Mouse (Mus musculus) urinary bladder, postnatal 25 days (tissue): ENCODE measurements at regions not wholly inside any gene's neighbourhood (a gene's known extent, or its start where the extent isn't known, plus 50 kb on each side); places are given as distances from the start of the nearest gene placed in this dataset.
A peak's percentile ranks its signal among the peaks of the same experiment; 100 is the strongest.

Experiments used
- DNase-seq: peaks from one replicate; pipeline ENCODE4 v3.0.0; 2022; ENCODE audit warnings: low spot score

GRCm38 (mm10) chr8:77850523-77850922, 126.3 kb upstream of the Ednra start:
- DNase-seq: no peak

- DNase-seq: no peak
These were observed 146.0 kb upstream of the Ednra start for GRCm38 (mm10) chr8:77870264-77870663.

- DNase-seq: no peak
These were observed 148.5 kb upstream of the Ednra start for GRCm38 (mm10) chr8:77872771-77873170.

- DNase-seq: no peak
These were observed 195.5 kb upstream of the Ednra start for GRCm38 (mm10) chr8:77919776-77920175.

DNA sequence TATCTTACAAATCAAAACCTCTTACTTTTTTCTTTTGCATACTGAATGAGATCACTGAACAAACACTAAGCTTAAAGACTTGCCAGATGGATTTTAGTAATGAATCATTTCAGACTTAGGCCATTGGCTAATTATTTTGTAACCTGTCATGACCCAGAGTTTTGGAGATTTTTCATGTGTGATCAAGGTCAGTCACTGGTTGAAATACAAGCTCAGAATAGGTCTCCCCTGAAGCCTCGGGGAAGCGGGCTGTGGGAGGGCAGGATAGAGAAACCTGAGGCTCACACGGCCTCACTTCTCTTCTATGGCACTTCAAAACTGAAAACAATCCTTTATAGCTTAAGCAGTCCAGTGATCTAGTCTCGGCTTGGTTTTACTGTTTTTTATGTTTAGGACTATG, 197.6 kb upstream of the Ednra start:
- DNase-seq: no peak

DNA sequence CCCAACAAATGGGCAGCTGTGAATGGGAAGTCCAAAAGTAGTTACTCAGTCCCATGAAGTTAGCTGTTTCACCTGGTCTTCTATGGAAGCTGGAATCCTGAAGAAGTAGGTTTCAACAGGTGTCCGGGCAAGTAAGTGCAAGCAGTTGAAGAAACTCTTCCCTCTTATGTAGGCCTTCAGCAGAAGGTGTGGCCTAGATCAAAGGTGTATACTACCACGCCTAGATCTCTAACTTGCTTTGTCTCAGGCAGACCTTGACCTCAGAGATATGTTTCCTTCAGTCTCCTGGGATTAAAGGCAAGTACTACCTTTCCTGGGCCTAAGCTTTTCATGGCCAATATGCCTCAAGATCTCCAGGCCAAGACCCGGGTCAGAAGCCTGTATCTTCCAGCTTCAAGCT, 223.4 kb upstream of the Ednra start:
- no peak for DNase-seq

DNA sequence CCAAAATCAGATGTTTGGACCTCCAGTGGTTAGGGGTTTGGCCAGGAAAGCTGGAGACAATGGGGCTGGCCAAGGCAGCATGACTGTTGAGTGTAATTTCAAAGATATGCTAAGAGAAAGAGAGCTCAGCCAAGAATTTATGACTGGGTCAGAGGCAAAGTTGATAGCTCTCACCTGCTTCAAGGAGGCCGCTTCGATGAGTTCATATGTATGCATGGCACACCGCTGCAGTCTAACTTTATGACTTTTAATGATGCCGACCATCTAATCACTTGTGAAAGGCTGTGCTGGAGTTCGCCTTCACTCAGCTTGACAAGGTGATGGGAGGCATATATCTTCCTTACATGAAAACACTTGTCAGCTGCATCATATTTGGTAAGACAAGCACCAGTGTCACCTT, 225.4 kb upstream of the Ednra start:
- no peak for DNase-seq

- DNase-seq: no peak
These were observed 234.6 kb upstream of the Ednra start for GRCm38 (mm10) chr8:77958814-77959372.

DNA sequence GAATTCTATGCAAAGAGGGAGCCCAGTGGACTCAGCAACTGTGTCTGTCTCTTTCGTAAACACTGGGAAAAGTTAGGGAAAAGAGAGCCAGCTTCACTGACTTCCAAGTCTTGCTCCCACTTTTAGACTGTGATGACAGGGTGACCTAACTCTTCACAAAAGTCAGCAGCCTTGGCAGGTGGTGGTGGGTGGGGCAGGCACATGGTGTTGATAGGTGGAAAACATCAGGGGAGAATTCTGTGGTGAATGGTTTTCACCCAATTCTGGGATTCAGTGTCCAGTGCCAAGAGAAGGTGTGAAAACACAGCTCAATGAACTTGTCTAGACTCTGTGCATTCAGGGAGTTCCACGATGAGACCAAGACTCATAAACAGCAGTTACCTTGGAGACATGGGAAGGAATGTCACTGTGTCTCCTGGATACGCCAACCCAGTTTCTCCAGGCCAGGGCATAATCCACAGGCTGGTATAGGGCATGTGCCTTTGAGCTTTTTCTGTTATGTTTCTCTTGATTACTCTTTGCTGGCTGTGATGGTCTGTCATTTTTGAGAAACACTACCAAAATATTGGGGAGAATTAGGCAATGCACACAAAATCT, 238.9 kb upstream of the Ednra start:
- no peak for DNase-seq

DNA sequence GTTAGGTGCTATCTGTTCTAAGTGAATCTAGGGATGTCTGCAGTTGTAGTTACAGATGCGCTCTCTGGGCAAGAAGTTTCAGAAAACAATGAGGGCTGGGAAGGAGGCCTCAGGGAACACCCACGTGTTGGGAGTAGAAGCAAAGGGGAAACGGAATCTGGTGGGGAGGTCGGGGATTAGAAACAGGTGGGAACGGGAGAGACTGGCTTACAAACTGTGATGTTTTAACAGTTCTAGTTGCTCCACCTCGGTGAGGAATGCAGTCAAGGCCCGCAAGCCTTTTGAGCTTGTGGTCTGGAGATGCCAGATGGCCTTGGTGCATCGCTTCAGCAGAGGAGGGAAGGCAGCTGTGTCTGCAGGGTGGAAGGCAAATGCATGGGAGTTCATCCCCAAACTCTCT, 242.7 kb upstream of the Ttc29 start:
- DNase-seq: no peak

- DNase-seq: no peak
These were observed 239.4 kb upstream of the Ttc29 start for GRCm38 (mm10) chr8:77973714-77974113.

DNA sequence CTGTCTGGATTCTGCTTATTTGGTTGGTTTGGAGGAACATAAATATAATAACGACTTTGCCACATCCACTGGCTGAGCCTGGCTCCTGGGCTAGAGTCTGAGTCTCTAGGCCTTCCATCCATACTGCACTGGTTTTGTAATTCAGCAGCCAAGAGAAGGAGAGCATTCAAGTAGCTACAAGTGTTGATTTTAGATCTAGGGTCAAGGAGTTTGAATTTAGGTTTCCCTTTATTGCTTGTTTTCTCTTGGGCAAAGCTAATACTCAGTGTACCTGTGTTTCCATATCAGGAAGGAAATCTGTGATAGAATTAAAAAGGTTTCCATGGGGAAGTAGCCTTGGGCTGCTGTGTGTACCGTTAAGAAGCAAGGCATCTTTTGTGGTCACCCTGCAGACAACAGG, 234.0 kb upstream of the Ttc29 start:
- DNase-seq: no peak

GRCm38 (mm10) chr8:77980701-77981100, 232.4 kb upstream of the Ttc29 start:
- DNase-seq: no peak

GRCm38 (mm10) chr8:77982031-77982430, 231.1 kb upstream of the Ttc29 start:
- no peak for DNase-seq

GRCm38 (mm10) chr8:77983476-77983875, 229.6 kb upstream of the Ttc29 start:
- no peak for DNase-seq

- no peak for DNase-seq
These were observed 225.9 kb upstream of the Ttc29 start for GRCm38 (mm10) chr8:77987237-77987636.

- DNase-seq: no peak
These were observed 224.6 kb upstream of the Ttc29 start for GRCm38 (mm10) chr8:77988291-77989056.

- no peak for DNase-seq
These were observed 222.0 kb upstream of the Ttc29 start for GRCm38 (mm10) chr8:77991050-77991449.

GRCm38 (mm10) chr8:78000303-78000702, 212.8 kb upstream of the Ttc29 start:
- DNase-seq: no peak

DNA sequence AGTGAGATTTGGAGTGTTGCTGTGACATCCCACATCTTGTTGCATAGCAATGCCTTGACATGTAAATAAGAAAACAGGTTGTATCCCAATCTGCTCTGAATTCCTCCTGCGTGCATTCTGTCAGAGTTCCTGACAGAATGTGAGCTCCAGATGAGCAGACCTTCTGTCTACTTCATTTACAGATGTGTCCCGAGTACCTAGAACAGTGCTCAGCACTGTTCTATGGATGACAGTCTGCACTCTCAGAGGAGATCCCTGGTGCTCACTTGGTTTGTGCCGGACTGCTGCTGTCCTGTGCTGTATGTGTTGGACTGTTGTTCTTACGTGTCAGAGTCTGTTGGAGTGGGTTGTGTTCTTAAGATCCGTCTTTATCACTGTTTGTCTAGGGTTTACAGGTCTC, 211.4 kb upstream of the Ttc29 start:
- no peak for DNase-seq

GRCm38 (mm10) chr8:78002071-78002470, 211.0 kb upstream of the Ttc29 start:
- DNase-seq: no peak

DNA sequence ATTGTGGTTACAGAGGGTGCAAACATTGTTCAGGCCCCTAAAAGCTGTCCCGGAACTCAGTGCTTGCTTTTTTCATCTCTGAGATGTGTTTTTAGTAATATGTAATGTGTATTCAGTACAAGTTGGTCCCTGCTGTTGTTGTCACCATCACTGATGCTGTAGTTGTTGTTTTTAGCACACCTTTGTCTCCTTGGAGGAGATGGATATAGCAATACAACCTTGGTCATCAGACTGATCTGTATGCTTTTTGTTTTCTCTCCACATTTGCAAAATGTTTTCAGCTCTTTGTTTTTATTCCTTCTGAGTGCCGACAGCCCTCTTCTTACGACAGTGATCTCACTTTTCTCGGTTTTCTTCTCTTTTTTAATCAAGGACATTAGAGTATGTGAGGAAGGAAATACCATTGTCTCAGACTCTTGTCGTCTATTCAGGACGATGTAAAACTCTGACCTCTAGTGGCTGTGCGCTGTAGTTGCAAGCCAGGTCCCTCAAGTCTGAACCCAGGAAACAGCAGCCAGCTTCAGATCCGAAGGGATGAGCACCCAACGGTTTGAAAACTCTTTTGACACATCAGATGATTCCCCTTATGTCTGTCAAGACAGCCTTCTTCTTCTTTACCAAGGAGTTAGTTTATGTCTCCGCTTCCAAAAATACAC, 209.1 kb upstream of the Ttc29 start:
- DNase-seq: peak; percentile 44

GRCm38 (mm10) chr8:78004891-78005290, 208.2 kb upstream of the Ttc29 start:
- no peak for DNase-seq
